Mouse (Mus musculus) spleen, adult 2 months (tissue): ENCODE data around the gene Ppfia1.

Experiments
- CTCF ChIP-seq: fragments of 200-500 bp; IDR thresholded peaks from 2 replicates; pipeline ENCODE4 v1.5.1; 2011; ENCODE audit warnings: mild to moderate bottlenecking, inconsistent platforms; ENCODE audit not compliant: insufficient read depth, insufficient read length, insufficient replicate concordance; ENCODE audit errors: extremely low read depth
- POLR2A ChIP-seq: fragments of 200-500 bp; IDR thresholded peaks from 2 replicates; pipeline ENCODE4 v1.6.1; 2011; ENCODE audit warnings: low read depth, low read length, inconsistent platforms

DNA sequence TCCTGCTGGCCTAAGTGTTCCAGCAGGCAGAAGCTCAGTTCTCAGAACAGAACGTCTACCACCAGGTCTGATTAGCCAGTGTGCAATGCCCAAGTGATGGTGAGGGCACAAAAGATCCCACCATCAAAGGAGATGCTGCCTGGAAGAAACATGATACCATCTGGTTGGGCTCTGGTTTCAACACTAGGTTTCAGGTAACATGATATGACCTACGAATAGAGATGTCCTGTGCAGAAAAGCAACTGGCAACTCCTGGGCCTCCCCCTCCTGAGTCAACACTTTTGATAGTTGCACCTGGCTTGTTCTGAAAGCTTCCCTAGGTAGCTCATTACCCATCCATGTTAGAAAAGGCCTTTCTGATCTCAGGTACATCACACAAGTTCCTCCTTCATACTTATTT, 26.9 kb downstream of the Ppfia1 start:
- TF ChIP-seq CTCF (no peak), POLR2A (no peak)
